Mouse (Mus musculus): ENCODE measurements around the gene Slc51b. TPM values are rescaled to one million over a fixed set of nuclear protein-coding genes. Genes with fewer than 3 reads are reported as not detected.

The Slc51b gene
- not detected for total RNA-seq (2023)

GRCm38 (mm10) chr9:65422760-65423501 is at the start of gene Slc51b:
Gene Slc51b (minus strand): TSS chr9:65422955.

GRCm38 (mm10) chr9:65460732-65461442 is 38.1 kb upstream of the Slc51b start, which contains the start of gene Spg21:
Gene Spg21 (plus strand): TSS chr9:65460947.

DNA sequence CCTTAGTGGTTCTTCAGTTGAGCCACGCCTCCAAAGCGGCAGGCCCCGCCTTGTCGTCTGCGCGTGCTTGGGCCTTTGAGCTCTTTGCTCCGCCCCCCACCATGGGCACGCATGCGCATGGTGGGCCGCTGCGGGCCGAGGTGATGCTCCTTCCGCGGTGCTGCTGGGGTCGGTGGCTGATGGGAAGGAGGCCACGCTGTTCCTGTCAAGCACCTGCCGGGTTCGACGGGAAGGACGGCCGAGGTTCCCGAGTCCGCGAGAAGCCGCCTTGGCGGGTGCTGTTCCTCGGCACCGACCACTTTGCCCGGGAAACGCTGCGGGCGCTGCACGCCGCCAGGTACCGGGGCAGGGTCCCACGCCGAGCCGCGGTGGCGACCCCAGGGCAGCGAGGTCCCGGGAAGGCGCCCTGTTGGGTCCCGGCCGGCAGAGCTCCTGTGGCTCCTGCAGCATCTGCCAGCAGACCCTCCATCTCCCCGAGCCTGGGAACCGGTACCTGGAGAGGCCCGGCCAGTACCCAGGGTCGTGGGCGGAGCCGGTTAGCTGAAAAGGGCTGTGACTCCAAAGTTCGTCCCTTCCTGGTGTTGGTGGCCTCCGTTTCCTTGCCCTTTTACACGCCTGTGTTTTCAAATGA is 13.0 kb upstream of the Slc51b start, which contains the start of gene Mtfmt:
Gene Mtfmt (plus strand): TSS at position 112 of the 631 bp plus-strand sequence.

DNA sequence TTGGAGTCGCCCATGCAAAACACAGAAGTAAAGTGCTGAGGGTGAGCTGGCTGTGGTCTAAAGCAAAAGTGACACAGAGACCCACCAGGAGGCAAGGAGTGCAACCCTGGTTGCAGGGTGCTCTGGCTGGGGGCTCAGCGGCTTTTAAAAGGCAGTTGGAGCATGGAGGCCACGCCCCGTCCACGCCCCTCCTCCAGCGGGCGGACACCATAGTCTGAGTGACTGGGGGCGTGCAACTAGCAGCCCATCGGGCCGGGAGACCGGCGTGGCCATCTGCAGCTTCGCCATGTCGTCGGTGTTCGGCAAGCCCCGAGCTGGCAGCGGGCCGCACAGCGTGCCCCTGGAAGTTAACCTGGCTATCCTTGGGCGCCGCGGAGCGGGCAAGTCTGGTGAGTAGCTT is 24.5 kb downstream of the Slc51b start, which contains the start of gene Rasl12:
Gene Rasl12 (plus strand): TSS at position 228 of the 400 bp plus-strand sequence.

GRCm38 (mm10) chr9:65391613-65391964 is 31.2 kb downstream of the Slc51b start, which contains the start of gene Kbtbd13:
Gene Kbtbd13 (minus strand): TSS chr9:65391652.

Other genes starting within 250 kb of the Slc51b start
- 1 to 10 TPM; 5.7 to 8.7 TPM for gene Parp16, start 227.6 kb downstream of the Slc51b start, total RNA-seq (2023)
- gene Cilp, start 157.8 kb downstream of the Slc51b start, total RNA-seq (2023): not detected
- 10 to 100 TPM; 31.6 to 39.2 TPM for gene Clpx, start 128.7 kb downstream of the Slc51b start, total RNA-seq (2023)
- 10 to 100 TPM; 19.1 to 22.4 TPM for gene Pdcd7, start 76.9 kb downstream of the Slc51b start, total RNA-seq (2023)
- 1 to 10 TPM; 1.9 to 3.0 TPM for gene Ubap1l, start 61.9 kb downstream of the Slc51b start, total RNA-seq (2023)
- gene Kbtbd13, start 31.3 kb downstream of the Slc51b start, total RNA-seq (2023): not detected
- not detected for gene Rasl12, start 24.4 kb downstream of the Slc51b start, total RNA-seq (2023)
- 10 to 100 TPM; 28.0 to 30.1 TPM for gene Mtfmt, start 12.8 kb upstream of the Slc51b start, total RNA-seq (2023)
- 10 to 100 TPM; 56.3 to 59.6 TPM for gene Spg21, start 38.0 kb upstream of the Slc51b start, total RNA-seq (2023)
- not detected for gene Ankdd1a, start 97.2 kb upstream of the Slc51b start, total RNA-seq (2023)
- 100 to 1,000 TPM; 159 to 163 TPM for gene Plekho2, start 157.1 kb upstream of the Slc51b start, total RNA-seq (2023)
- gene Pif1, start 164.2 kb upstream of the Slc51b start, total RNA-seq (2023): under 1 TPM; 0.21 to 0.38 TPM
- under 1 TPM in 1 of 2 experiments, not detected in 1; 0.49 TPM for gene Rbpms2, start 206.7 kb upstream of the Slc51b start, total RNA-seq (2023)
- 10 to 100 TPM; 28.8 to 35.4 TPM for gene Oaz2, start 245.0 kb upstream of the Slc51b start, total RNA-seq (2023)